Mouse (Mus musculus): ENCODE results near the gene Gm10488. TPM values are rescaled to one million over a fixed set of nuclear protein-coding genes. Genes with fewer than 3 reads are reported as not detected.
"Not testable (repeated sequence)": the region's sequence is repeated elsewhere in the genome, so short reads cannot be mapped to it uniquely, and the experiment has no call there.

Gm10488 gene
- polyA plus RNA-seq (2012; rRNA removed), result not detected in 2 replicates

GRCm38 (mm10) chrX:29976014-29976413, at the start of gene Gm10488:
Gm10488 (plus strand) TSS chrX:29976314.
- DNase-seq; H3K4me3 ChIP-seq (replicated peaks; ENCODE audit: extremely low read depth, low read depth, low read length); H3K4me1 ChIP-seq (ENCODE audit: control insufficient read depth, insufficient read depth, low read length): not testable (repeated sequence)
- WGBS, result no CpG with 5 or more reads among the region's 6 CpGs
